Mouse (Mus musculus): ENCODE data around the gene Pou5f1. TPM values are rescaled to one million over a fixed set of nuclear protein-coding genes. Genes with fewer than 3 reads are reported as not detected.

Pou5f1 gene
- polyA plus RNA-seq, 1 experiment = 397 TPM

- Histone ChIP-seq H3K9ac (ENCODE audit: low read depth, poor library complexity, severe bottlenecking) (no peak overlapping the region; the same call in 1 of the 2 replicates), H3K4me1 (ENCODE audit: control insufficient read depth, insufficient read depth, low read length) (peaks cover 5% of the 10 kb centered on the region), H3K9me3 (replicated peaks; ENCODE audit: control insufficient read depth, insufficient read depth, low read length, poor library complexity, severe bottlenecking) (no peaks in the 10 kb centered on the region), H3K27me3 (ENCODE audit: control insufficient read depth, insufficient read depth, low read length, poor library complexity, severe bottlenecking) (no peaks in the 10 kb centered on the region), H3K27ac (ENCODE audit: insufficient read depth, low read length) (peak overlapping the region; percentile 66), H3K4me3 (ENCODE audit: low read depth, low read length) (no peak overlapping the region), H3K36me3 (ENCODE audit: control insufficient read depth, insufficient read depth, low read length, poor library complexity, severe bottlenecking) (no peaks in the 10 kb centered on the region)
- TF ChIP-seq POLR2A (IDR thresholded peaks at IDR 0.05; ENCODE audit: insufficient read depth, low read length) (no peak), EP300 (IDR thresholded peaks at IDR 0.05; ENCODE audit: insufficient read depth, low read depth, low read length) (peak; percentile 81)
Measured at GRCm38 (mm10) chr17:35543412-35543861, 37.6 kb downstream of the Pou5f1 start.

- H3K27me3 ChIP-seq (ENCODE audit: control insufficient read depth, insufficient read depth, low read length, poor library complexity, severe bottlenecking) = no peaks in the 10 kb centered on the region
- peak overlapping the region; percentile 66 for H3K27ac ChIP-seq (ENCODE audit: insufficient read depth, low read length)
- TF ChIP-seq CTCF (IDR thresholded peaks at IDR 0.05; ENCODE audit: low read depth, low read length) (no peak), POLR2A (IDR thresholded peaks at IDR 0.05; ENCODE audit: insufficient read depth, low read length) (no peak), EP300 (IDR thresholded peaks at IDR 0.05; ENCODE audit: insufficient read depth, low read depth, low read length) (no peak)
Measured at GRCm38 (mm10) chr17:35544001-35544400, 38.2 kb downstream of the Pou5f1 start.

GRCm38 (mm10) chr17:35544680-35545079 lies 38.9 kb downstream of the Pou5f1 start:
- no peak for TF ChIP-seq EP300 (IDR thresholded peaks at IDR 0.05; ENCODE audit: insufficient read depth, low read depth, low read length)
- TF ChIP-seq CTCF (IDR thresholded peaks at IDR 0.05; ENCODE audit: low read depth, low read length) = peak; percentile 90
- no peaks in the 10 kb centered on the region for H3K27me3 ChIP-seq (ENCODE audit: control insufficient read depth, insufficient read depth, low read length, poor library complexity, severe bottlenecking)
- no peak overlapping the region for H3K9ac ChIP-seq (ENCODE audit: low read depth, poor library complexity, severe bottlenecking)
- no peaks in the 10 kb centered on the region for H3K9me3 ChIP-seq (replicated peaks; ENCODE audit: control insufficient read depth, insufficient read depth, low read length, poor library complexity, severe bottlenecking)
- peaks cover 5% of the 10 kb centered on the region for H3K4me1 ChIP-seq (ENCODE audit: control insufficient read depth, insufficient read depth, low read length)
- H3K4me3 ChIP-seq (ENCODE audit: low read depth, low read length) = no peak overlapping the region
- H3K36me3 ChIP-seq (ENCODE audit: control insufficient read depth, insufficient read depth, low read length, poor library complexity, severe bottlenecking) = no peaks in the 10 kb centered on the region
- H3K27ac ChIP-seq (ENCODE audit: insufficient read depth, low read length) = no peak overlapping the region

More at GRCm38 (mm10) chr17:35544001-35544400, 38.2 kb downstream of the Pou5f1 start:
- H3K4me1 ChIP-seq (ENCODE audit: control insufficient read depth, insufficient read depth, low read length) = peaks cover 7% of the 10 kb centered on the region
- no peak overlapping the region for H3K4me3 ChIP-seq (ENCODE audit: low read depth, low read length)
- H3K36me3 ChIP-seq (ENCODE audit: control insufficient read depth, insufficient read depth, low read length, poor library complexity, severe bottlenecking) = no peaks in the 10 kb centered on the region
- no peaks in the 10 kb centered on the region for H3K9me3 ChIP-seq (replicated peaks; ENCODE audit: control insufficient read depth, insufficient read depth, low read length, poor library complexity, severe bottlenecking)
- H3K9ac ChIP-seq (ENCODE audit: low read depth, poor library complexity, severe bottlenecking) = no peak overlapping the region

- peaks cover 11% of the 10 kb centered on the region for H3K4me1 ChIP-seq (ENCODE audit: control insufficient read depth, insufficient read depth, low read length)
- peak overlapping the region; percentile 21 for H3K9ac ChIP-seq (ENCODE audit: low read depth, poor library complexity, severe bottlenecking)
- peak overlapping the region; percentile 47 for H3K4me3 ChIP-seq (ENCODE audit: low read depth, low read length)
- H3K27me3 ChIP-seq (ENCODE audit: control insufficient read depth, insufficient read depth, low read length, poor library complexity, severe bottlenecking) = no peaks in the 10 kb centered on the region
- H3K9me3 ChIP-seq (replicated peaks; ENCODE audit: control insufficient read depth, insufficient read depth, low read length, poor library complexity, severe bottlenecking) = no peaks in the 10 kb centered on the region
- no peaks in the 10 kb centered on the region for H3K36me3 ChIP-seq (ENCODE audit: control insufficient read depth, insufficient read depth, low read length, poor library complexity, severe bottlenecking)
- peak; percentile 47 for TF ChIP-seq CTCF (IDR thresholded peaks at IDR 0.05; ENCODE audit: low read depth, low read length)
- no peak for TF ChIP-seq POLR2A (IDR thresholded peaks at IDR 0.05; ENCODE audit: insufficient read depth, low read length)
- 0 out of 2 replicates have a peak, but pooled peaks have one; percentile 29 for TF ChIP-seq EP300 (IDR thresholded peaks at IDR 0.05; ENCODE audit: insufficient read depth, low read depth, low read length)
- H3K27ac ChIP-seq (ENCODE audit: insufficient read depth, low read length) = peak overlapping the region; percentile 91
Measured at GRCm38 (mm10) chr17:35547465-35547864, 41.6 kb downstream of the Pou5f1 start.

GRCm38 (mm10) chr17:35548636-35549035 lies 42.8 kb downstream of the Pou5f1 start:
- Histone ChIP-seq H3K27me3 (ENCODE audit: control insufficient read depth, insufficient read depth, low read length, poor library complexity, severe bottlenecking) (no peaks in the 10 kb centered on the region), H3K9ac (ENCODE audit: low read depth, poor library complexity, severe bottlenecking) (no peak overlapping the region), H3K27ac (ENCODE audit: insufficient read depth, low read length) (peak overlapping the region; percentile 91), H3K9me3 (replicated peaks; ENCODE audit: control insufficient read depth, insufficient read depth, low read length, poor library complexity, severe bottlenecking) (no peaks in the 10 kb centered on the region), H3K36me3 (ENCODE audit: control insufficient read depth, insufficient read depth, low read length, poor library complexity, severe bottlenecking) (no peaks in the 10 kb centered on the region), H3K4me1 (ENCODE audit: control insufficient read depth, insufficient read depth, low read length) (peaks cover 10% of the 10 kb centered on the region), H3K4me3 (ENCODE audit: low read depth, low read length) (no peak overlapping the region)
- TF ChIP-seq POLR2A (IDR thresholded peaks at IDR 0.05; ENCODE audit: insufficient read depth, low read length) = no peak

- no peaks in the 10 kb centered on the region for H3K9me3 ChIP-seq (replicated peaks; ENCODE audit: control insufficient read depth, insufficient read depth, low read length, poor library complexity, severe bottlenecking)
- H3K4me3 ChIP-seq (ENCODE audit: low read depth, low read length) = no peak overlapping the region
- no peak for TF ChIP-seq POLR2A (IDR thresholded peaks at IDR 0.05; ENCODE audit: insufficient read depth, low read length)
- TF ChIP-seq CTCF (IDR thresholded peaks at IDR 0.05; ENCODE audit: low read depth, low read length) = no peak
- no peak for TF ChIP-seq EP300 (IDR thresholded peaks at IDR 0.05; ENCODE audit: insufficient read depth, low read depth, low read length)
- H3K27me3 ChIP-seq (ENCODE audit: control insufficient read depth, insufficient read depth, low read length, poor library complexity, severe bottlenecking) = no peaks in the 10 kb centered on the region
- peaks cover 8% of the 10 kb centered on the region for H3K4me1 ChIP-seq (ENCODE audit: control insufficient read depth, insufficient read depth, low read length)
- no peak overlapping the region; the same call in 1 of the 2 replicates for H3K9ac ChIP-seq (ENCODE audit: low read depth, poor library complexity, severe bottlenecking)
- H3K27ac ChIP-seq (ENCODE audit: insufficient read depth, low read length) = peak overlapping the region; percentile 37; the same call in 1 of the 2 replicates
- no peaks in the 10 kb centered on the region for H3K36me3 ChIP-seq (ENCODE audit: control insufficient read depth, insufficient read depth, low read length, poor library complexity, severe bottlenecking)
Measured at GRCm38 (mm10) chr17:35549437-35550142, 43.8 kb downstream of the Pou5f1 start.

Measured in ES-Bruce4 (cell line).